Mouse (Mus musculus) bone marrow, adult 2 months (tissue): ENCODE results near the gene Lurap1l. TPM values are rescaled to one million over a fixed set of nuclear protein-coding genes. Genes with fewer than 3 reads are reported as not detected.

Experiments
- H3K27ac ChIP-seq: fragments of 200-500 bp; 2 replicates; pipeline ENCODE4 v1.5.1; 2012; ENCODE audit warnings: low read depth, mild to moderate bottlenecking, control low read depth, inconsistent platforms, low read length; ENCODE audit not compliant: control insufficient read depth, poor library complexity, insufficient read depth
- H3K4me1 ChIP-seq: fragments of 200-500 bp; 2 replicates; pipeline ENCODE4 v1.6.1; 2011; ENCODE audit warnings: low read length; ENCODE audit not compliant: control insufficient read depth, insufficient read depth
- H3K4me3 ChIP-seq: fragments of 200-500 bp; replicated peaks from 2 replicates; pipeline ENCODE3; 2011; ENCODE audit warnings: mild to moderate bottlenecking, low read depth, low read length, control low read depth; ENCODE audit not compliant: control insufficient read depth
- CTCF ChIP-seq: fragments of 200-500 bp; IDR thresholded peaks from 2 replicates; pipeline ENCODE4 v1.5.1; 2011; ENCODE audit warnings: low read length, control low read depth; ENCODE audit not compliant: control insufficient read depth, insufficient read depth
- POLR2A ChIP-seq: fragments of 200-500 bp; IDR thresholded peaks from 2 replicates; pipeline ENCODE4 v1.6.1; 2011; ENCODE audit warnings: low read depth, mild to moderate bottlenecking, control low read depth, low read length, borderline replicate concordance; ENCODE audit not compliant: control insufficient read depth
- WGBS: fragments of 180-500 bp; shearing (Covaris S2); methylation state at CpG from one replicate; pipeline ENCODE4 v1.1.7; 2018; 5-methylcytosine and 5-hydroxymethylcytosine counted together
- polyA plus RNA-seq: library from polyadenylated mRNA; stranded (reverse); fragments of >200 nt; gene quantifications from 2 replicates; pipeline ENCODE4 v1.2.4, GENCODE M21; 2011; ENCODE audit warnings: low replicate concordance; ENCODE audit not compliant: missing spikeins, insufficient read depth, insufficient read length

Lurap1l gene
- polyA plus RNA-seq, 1 experiment: 0.82 TPM

DNA sequence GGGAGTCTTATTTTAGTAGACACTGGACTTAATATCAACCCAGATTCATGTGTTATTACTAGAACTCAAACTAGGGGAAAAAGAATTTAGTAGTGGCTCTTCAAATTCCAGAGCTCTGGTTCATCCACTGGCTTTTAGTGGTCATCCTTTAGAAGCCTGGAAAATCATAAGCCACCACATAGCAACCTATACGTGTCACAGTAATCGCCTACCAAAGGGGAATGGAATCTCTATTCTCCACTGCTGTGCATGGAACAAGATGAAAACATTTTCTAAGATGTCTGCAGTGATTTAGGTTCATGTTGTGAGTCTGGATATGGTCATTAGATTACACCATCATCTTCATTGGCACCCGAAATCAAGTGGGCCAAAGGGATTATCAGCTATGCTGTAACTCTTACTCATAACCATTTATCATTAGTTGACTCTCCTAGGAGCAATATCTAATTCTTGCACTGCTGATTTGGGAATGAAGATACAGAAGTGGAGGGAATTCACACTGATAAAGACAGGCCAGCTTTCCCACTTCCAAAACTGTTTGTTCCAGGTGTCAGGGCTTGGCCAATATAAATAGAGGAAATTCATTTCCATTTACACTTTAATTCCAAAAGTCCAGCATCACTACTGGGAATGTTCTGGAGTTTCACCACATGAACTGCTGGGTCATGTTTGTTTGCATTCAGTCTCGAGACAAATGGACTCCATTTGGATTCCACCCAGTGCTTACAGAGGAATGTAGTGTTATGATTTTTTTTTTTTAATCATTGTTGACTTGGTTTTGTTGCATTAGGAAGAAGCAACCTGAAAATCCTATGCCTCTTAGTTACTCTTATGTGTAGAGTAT lies 11.4 kb downstream of the Lurap1l start:
- no peak for TF ChIP-seq POLR2A
- no peak for TF ChIP-seq CTCF
- 77% methylated on average over 4 of the region's 4 CpGs for WGBS
- no peak overlapping the region for H3K27ac ChIP-seq
- no peak overlapping the region for H3K4me3 ChIP-seq
- no peaks in the 10 kb centered on the region for H3K4me1 ChIP-seq

DNA sequence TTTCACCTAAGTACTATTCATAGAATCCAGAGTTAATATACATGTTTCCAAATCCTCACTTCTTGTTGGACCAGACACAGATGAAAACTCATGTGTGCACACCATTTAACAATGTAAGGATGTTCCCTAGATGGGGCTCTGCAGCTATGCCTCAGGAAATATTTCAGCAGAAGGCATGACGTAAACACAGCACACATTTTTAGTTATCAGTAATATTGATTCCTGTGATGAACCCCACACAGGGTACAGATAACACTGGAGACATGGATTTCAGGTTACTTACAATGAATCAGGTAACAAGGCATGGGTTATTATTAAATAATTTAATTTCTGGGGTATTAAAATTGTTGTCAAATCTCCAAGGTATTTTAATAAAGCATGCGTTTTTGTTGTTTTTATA lies 12.2 kb downstream of the Lurap1l start:
- H3K4me3 ChIP-seq: no peak overlapping the region
- H3K27ac ChIP-seq: no peak overlapping the region
- H3K4me1 ChIP-seq: no peaks in the 10 kb centered on the region
- 79% methylated on average over 2 of the region's 2 CpGs for WGBS
- TF ChIP-seq CTCF (no peak), POLR2A (no peak)

DNA sequence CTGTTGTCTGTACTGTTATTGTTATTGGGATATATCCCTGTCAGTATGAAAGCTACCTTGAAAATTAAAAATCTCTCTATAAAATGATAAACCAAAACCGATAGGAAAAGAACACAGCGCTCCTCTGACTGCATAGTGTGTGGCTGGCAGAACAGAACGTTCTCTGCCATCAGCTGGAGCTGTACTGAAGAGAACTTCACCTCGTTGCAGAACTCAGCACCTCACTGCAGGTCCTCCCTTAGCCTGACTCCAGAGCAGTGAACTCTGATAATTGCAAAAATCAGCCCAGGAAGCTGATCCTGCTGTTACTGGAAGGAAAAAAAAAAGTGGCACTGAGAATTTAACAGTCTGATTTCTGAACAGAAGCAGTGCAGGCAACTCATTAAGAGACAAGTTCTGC lies 14.4 kb downstream of the Lurap1l start:
- no peak for TF ChIP-seq POLR2A
- TF ChIP-seq CTCF: no peak
- 60% methylated on average over 4 of the region's 4 CpGs for WGBS
- no peaks in the 10 kb centered on the region for H3K4me1 ChIP-seq
- H3K4me3 ChIP-seq: no peak overlapping the region
- no peak overlapping the region for H3K27ac ChIP-seq

DNA sequence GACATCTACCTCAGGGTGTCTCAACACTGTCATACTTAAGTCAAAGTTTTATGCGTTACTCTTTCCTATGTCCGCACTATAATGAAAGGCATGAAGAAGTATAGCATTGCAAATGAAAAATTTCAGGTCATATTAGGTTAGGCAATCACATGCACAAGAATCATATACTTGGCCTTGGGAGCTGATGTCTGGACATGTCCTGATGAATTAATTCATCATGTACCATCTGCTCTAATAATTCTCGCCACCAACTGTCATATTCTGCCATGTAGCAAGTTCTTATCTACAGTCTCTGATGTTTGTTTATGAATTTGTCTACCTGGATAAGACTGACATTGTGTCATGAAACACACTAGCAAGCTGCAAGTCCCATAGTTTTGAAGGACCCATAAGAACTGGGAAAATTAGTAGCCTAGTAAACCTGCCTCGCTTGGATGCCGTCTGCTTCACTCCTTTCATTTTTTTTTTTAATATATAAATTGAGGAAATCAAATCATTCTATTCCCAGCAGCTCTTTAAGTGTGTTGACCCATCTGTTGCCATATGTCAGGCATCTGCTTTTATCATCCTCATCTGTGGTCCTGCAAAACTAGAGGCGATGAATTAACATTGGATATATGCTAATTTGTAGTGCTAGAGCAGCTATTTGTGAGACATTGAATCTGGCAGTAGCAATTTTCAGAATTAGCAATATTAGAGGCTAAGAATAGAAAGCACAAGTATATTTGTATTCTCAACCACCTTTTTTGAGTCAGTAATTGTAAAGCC lies 15.5 kb downstream of the Lurap1l start:
- no peak overlapping the region for H3K27ac ChIP-seq
- WGBS: 91% methylated on average over 6 of the region's 6 CpGs
- no peak for TF ChIP-seq POLR2A
- no peak overlapping the region for H3K4me3 ChIP-seq
- H3K4me1 ChIP-seq: no peaks in the 10 kb centered on the region

DNA sequence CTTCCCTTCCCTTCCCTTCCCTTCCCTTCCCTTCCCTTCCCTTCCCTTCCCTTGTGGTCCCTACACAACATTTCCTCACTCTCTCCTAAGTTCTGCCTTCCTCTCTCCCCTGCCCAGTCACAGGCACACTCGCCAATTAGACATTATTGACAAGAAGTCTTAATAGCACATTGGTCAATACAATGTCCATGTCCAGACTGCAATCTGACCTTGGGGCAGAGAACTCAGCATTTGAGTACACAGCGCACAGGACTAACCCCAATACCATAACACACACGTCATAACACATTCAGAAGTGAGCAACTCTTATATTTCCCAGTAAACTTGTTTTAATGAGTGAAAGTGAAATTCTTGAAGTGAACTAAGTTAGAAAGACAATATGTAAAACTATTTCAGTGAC lies 24.3 kb downstream of the Lurap1l start:
- H3K4me3 ChIP-seq: no peak overlapping the region
- no peak overlapping the region for H3K27ac ChIP-seq
- H3K4me1 ChIP-seq: no peaks in the 10 kb centered on the region
- TF ChIP-seq CTCF: no peak
- TF ChIP-seq POLR2A: no peak
- WGBS: 83% methylated on average over 3 of the region's 3 CpGs

DNA sequence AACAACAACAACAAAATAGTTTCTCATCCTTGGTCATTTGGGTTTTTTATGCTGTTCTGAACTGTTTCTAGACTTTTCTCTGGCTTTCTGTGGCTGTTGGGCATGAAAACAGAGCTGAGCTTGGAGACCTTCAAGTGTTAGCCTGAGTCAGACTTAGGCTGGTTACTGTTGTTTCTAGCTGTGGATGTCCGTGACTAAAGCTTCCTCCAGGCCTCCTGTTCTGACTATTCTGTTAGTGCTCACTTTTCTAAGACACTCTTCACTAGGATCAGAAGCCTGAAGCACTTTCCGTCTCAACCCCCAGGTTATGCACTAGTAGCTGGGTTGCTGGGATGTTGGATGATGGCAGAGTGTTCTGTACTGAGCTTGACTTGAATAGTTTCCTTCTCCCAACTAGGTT lies 28.7 kb downstream of the Lurap1l start:
- H3K4me3 ChIP-seq: no peak overlapping the region
- no peaks in the 10 kb centered on the region for H3K4me1 ChIP-seq
- 64% methylated on average over 2 of the region's 2 CpGs for WGBS
- TF ChIP-seq POLR2A (no peak), CTCF (no peak)
- H3K27ac ChIP-seq: no peak overlapping the region

DNA sequence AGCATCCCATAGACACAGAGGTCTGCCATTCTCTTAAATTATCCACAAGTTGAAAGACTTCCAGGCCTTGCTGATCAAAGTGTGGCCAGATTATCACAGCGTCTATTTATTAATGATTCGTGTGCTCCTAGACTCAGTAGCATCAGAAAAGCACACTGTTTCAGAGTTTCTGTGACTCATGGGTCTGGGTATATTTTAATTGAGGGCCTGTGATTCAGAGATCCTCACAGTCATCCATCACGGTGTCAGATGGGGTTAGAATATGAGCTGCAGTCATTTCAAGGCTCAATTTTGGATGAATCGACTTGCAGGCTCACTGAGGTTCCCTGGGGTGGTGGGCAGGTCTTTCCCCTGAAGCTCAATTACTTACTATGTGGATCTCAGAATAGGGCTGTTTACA lies 30.5 kb downstream of the Lurap1l start:
- WGBS: 78% methylated on average over 4 of the region's 4 CpGs

DNA sequence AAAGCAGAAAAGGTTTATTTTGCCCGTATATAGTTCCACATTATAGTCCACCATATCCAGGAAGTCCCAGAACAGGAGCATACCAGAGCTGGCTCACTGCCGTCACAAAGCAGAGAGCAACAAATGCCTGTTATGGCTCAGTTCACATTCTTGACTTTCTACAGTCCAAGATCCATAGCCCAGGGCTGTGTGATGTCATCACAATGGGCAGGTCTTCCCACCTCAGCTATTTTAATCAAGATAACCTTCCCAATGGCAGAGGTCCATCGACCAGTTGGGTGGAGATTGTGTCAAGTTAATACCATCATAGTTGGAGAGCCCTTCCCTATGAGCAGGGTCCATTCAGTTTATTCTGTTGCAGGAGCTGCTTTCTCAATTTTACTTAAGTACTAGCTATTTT lies 31.5 kb downstream of the Lurap1l start:
- no peak for TF ChIP-seq POLR2A
- TF ChIP-seq CTCF: no peak
- no peaks in the 10 kb centered on the region for H3K4me1 ChIP-seq
- no peak overlapping the region for H3K27ac ChIP-seq
- no peak overlapping the region for H3K4me3 ChIP-seq
- 74% methylated on average over 3 of the region's 3 CpGs for WGBS

More for the DNA sequence above, 30.5 kb downstream of the Lurap1l start:
- no peak for TF ChIP-seq CTCF
- TF ChIP-seq POLR2A: no peak
- Histone ChIP-seq H3K27ac (no peak overlapping the region), H3K4me3 (no peak overlapping the region), H3K4me1 (no peaks in the 10 kb centered on the region)
